Mouse (Mus musculus) heart, postnatal 0 days (tissue): ENCODE measurements around the gene Phb2. TPM values are rescaled to one million over a fixed set of nuclear protein-coding genes. Genes with fewer than 3 reads are reported as not detected.
A peak's percentile ranks its signal among the peaks of the same experiment; 100 is the strongest.
"Not testable (repeated sequence)": the region's sequence is repeated elsewhere in the genome, so short reads cannot be mapped to it uniquely, and the experiment has no call there.

Source experiments
- ATAC-seq: fragments of 200-750 bp; cut with Nextera tagmentation; 2 replicates; pipeline ENCODE4 v1.8.0; 2017; ENCODE audit warnings: low read depth, moderate number of reproducible peaks, moderate library complexity; ENCODE audit not compliant: insufficient read depth
- DNase-seq: peaks from one replicate; pipeline ENCODE4 v3.0.0-alpha.2; 2016; ENCODE audit warnings: low spot score
- H3K27ac ChIP-seq: fragments of 300-500 bp; sonication (generic); 2 replicates; pipeline ENCODE4 v1.5.1; 2014; ENCODE audit warnings: low read depth, mild to moderate bottlenecking
- H3K27me3 ChIP-seq: fragments of 300-500 bp; sonication (generic); 2 replicates; pipeline ENCODE4 v1.6.1; 2014; ENCODE audit warnings: low read length, mixed read lengths; ENCODE audit not compliant: control insufficient read depth, insufficient read depth
- H3K36me3 ChIP-seq: fragments of 300-500 bp; sonication (generic); replicated peaks from 2 replicates; pipeline ENCODE4 v1.6.1; 2014; ENCODE audit warnings: low read length, mixed read lengths; ENCODE audit not compliant: control insufficient read depth, insufficient read depth
- H3K4me1 ChIP-seq: fragments of 300-500 bp; sonication (generic); 2 replicates; pipeline ENCODE4 v1.6.1; 2014; ENCODE audit warnings: antibody characterized with exemption; ENCODE audit not compliant: control insufficient read depth, insufficient read depth
- H3K4me2 ChIP-seq: fragments of 300-500 bp; sonication (generic); 2 replicates; pipeline ENCODE4 v1.6.1; 2014; ENCODE audit warnings: low read depth, mild to moderate bottlenecking, low read length, moderate library complexity
- H3K4me3 ChIP-seq: fragments of 300-500 bp; sonication (generic); 2 replicates; pipeline ENCODE4 v1.5.1; 2014; ENCODE audit warnings: low read depth, low read length
- H3K9ac ChIP-seq: fragments of 300-500 bp; sonication (generic); replicated peaks from 2 replicates; pipeline ENCODE4 v1.6.1; 2014; ENCODE audit warnings: low read depth, low read length, mixed read lengths
- H3K9me3 ChIP-seq: fragments of 300-500 bp; sonication (generic); replicated peaks from 2 replicates; pipeline ENCODE4 v1.6.1; 2016; ENCODE audit warnings: low read length; ENCODE audit not compliant: control insufficient read depth
- CTCF ChIP-seq: IDR thresholded peaks from 2 replicates; pipeline ENCODE4 v1.5.1; 2016; ENCODE audit warnings: antibody characterized with exemption, control low read depth, low read depth
- EP300 ChIP-seq: IDR thresholded peaks from 2 replicates; pipeline ENCODE4 v1.6.1; 2016; ENCODE audit warnings: antibody characterized with exemption, low read depth
- WGBS: fragments of 180-500 bp; shearing (Covaris S2); extraction: QIAGEN DNeasy Blood & Tissue Kit; methylation state at CpG from one replicate; pipeline ENCODE4 v1.1.7; 2014; 5-methylcytosine and 5-hydroxymethylcytosine counted together
- polyA plus RNA-seq: library from polyadenylated mRNA; unstranded; fragments of >200 nt; fragmentation: Nextera tagmentation; extraction: Ambion mirVana; gene quantifications from 2 replicates; pipeline ENCODE4 v1.2.1, GENCODE M21; 2015
- total RNA-seq: library from RNA; depleted of rRNA; stranded (reverse); fragments of >200 nt; gene quantifications from 2 replicates; pipeline ENCODE4 v1.2.3, GENCODE M21; 2014; ENCODE audit warnings: low replicate concordance

The Phb2 gene
- total and polyA plus RNA-seq, 2 experiments from 2014 or later, result 407 to 432 TPM

- WGBS, result 62% methylated on average over 7 of the region's 7 CpGs
- H3K4me2 ChIP-seq, result no peak overlapping the region
- no peak for ATAC-seq
Observed at GRCm38 (mm10) chr6:124678769-124679168, 33.4 kb upstream of the Phb2 start.

GRCm38 (mm10) chr6:124679486-124679885, 32.6 kb upstream of the Phb2 start:
- no peak overlapping the region for H3K4me3 ChIP-seq
- WGBS, result 91% methylated on average over 3 of the region's 3 CpGs

More at GRCm38 (mm10) chr6:124678769-124679168, 33.4 kb upstream of the Phb2 start:
- Histone ChIP-seq H3K27ac (no peak overlapping the region), H3K4me1 (peaks cover 16% of the 10 kb centered on the region; the same call in 1 of the 2 replicates), H3K4me3 (no peak overlapping the region), H3K9me3 (no peaks in the 10 kb centered on the region), H3K27me3 (no peaks in the 10 kb centered on the region), H3K36me3 (peaks cover 9% of the 10 kb centered on the region; the same call in 1 of the 2 replicates), H3K9ac (no peak overlapping the region)
- TF ChIP-seq EP300 (no peak), CTCF (no peak)
- no peak for DNase-seq

GRCm38 (mm10) chr6:124682291-124682690, 29.8 kb upstream of the Phb2 start:
- H3K27me3 ChIP-seq, H3K4me3 ChIP-seq, H3K4me2 ChIP-seq, H3K9ac ChIP-seq, H3K36me3 ChIP-seq, H3K9me3 ChIP-seq, H3K27ac ChIP-seq, DNase-seq, ATAC-seq: not testable (repeated sequence)
- 86% methylated on average over 6 of the region's 6 CpGs for WGBS
- peaks cover 18% of the 10 kb centered on the region; the same call in 1 of the 2 replicates for H3K4me1 ChIP-seq

More at GRCm38 (mm10) chr6:124679486-124679885, 32.6 kb upstream of the Phb2 start:
- H3K9me3 ChIP-seq, result no peaks in the 10 kb centered on the region
- no peaks in the 10 kb centered on the region for H3K27me3 ChIP-seq
- TF ChIP-seq EP300, result no peak
- TF ChIP-seq CTCF, result no peak
- H3K4me2 ChIP-seq, result no peak overlapping the region
- ATAC-seq (no peak), DNase-seq (no peak)
- H3K27ac ChIP-seq, result no peak overlapping the region
- H3K36me3 ChIP-seq, result peaks cover 8% of the 10 kb centered on the region; the same call in 1 of the 2 replicates
- H3K9ac ChIP-seq, result no peak overlapping the region
- H3K4me1 ChIP-seq, result peaks cover 18% of the 10 kb centered on the region; the same call in 1 of the 2 replicates

- DNase-seq, result no peak
- peak overlapping the region; percentile 1; the same call in 1 of the 2 replicates for H3K27ac ChIP-seq
- no peak for ATAC-seq
- TF ChIP-seq EP300 (no peak), CTCF (no peak)
- H3K36me3 ChIP-seq, result no peaks in the 10 kb centered on the region
- no peak overlapping the region for H3K4me2 ChIP-seq
- H3K27me3 ChIP-seq, result no peaks in the 10 kb centered on the region
- H3K9me3 ChIP-seq, result no peaks in the 10 kb centered on the region
- 61% methylated on average over 14 of the region's 14 CpGs for whole genome bisulfite sequencing
- H3K9ac ChIP-seq, result no peak overlapping the region
- no peak overlapping the region for H3K4me3 ChIP-seq
- H3K4me1 ChIP-seq, result peaks cover 16% of the 10 kb centered on the region; the same call in 1 of the 2 replicates
Observed at GRCm38 (mm10) chr6:124683591-124684417, 28.3 kb upstream of the Phb2 start.

- Histone ChIP-seq H3K27ac (no peak overlapping the region), H3K4me3 (no peak overlapping the region), H3K9ac (no peak overlapping the region), H3K9me3 (no peaks in the 10 kb centered on the region), H3K4me2 (no peak overlapping the region), H3K36me3 (no peaks in the 10 kb centered on the region), H3K27me3 (no peaks in the 10 kb centered on the region), H3K4me1 (peaks cover 14% of the 10 kb centered on the region; the same call in 1 of the 2 replicates)
- ATAC-seq (no peak), DNase-seq (no peak)
- TF ChIP-seq CTCF (no peak), EP300 (no peak)
- WGBS, result 77% methylated on average over 12 of the region's 12 CpGs
Observed at GRCm38 (mm10) chr6:124685606-124686386, 26.3 kb upstream of the Phb2 start.

- WGBS, result 83% methylated on average over 1 of the region's 1 CpGs
- H3K36me3 ChIP-seq, H3K27ac ChIP-seq, H3K9ac ChIP-seq, DNase-seq, H3K9me3 ChIP-seq, H3K27me3 ChIP-seq, H3K4me3 ChIP-seq, ATAC-seq, H3K4me2 ChIP-seq: not testable (repeated sequence)
- peaks cover 14% of the 10 kb centered on the region; the same call in 1 of the 2 replicates for H3K4me1 ChIP-seq
Observed at GRCm38 (mm10) chr6:124686644-124687043, 25.5 kb upstream of the Phb2 start.
